Mouse (Mus musculus) forebrain, embryonic 13.5 days (tissue): ENCODE data around the gene H60b. TPM values are rescaled to one million over a fixed set of nuclear protein-coding genes. Genes with fewer than 3 reads are reported as not detected.

ENCODE experiments used
- ATAC-seq: fragments of 200-750 bp; cut with Nextera tagmentation; 2 replicates; pipeline ENCODE4 v1.8.0; 2017
- H3K27ac ChIP-seq: fragments of 300-500 bp; sonication (generic); 2 replicates; pipeline ENCODE4 v1.5.1; 2015; ENCODE audit warnings: inconsistent platforms, mild to moderate bottlenecking, moderate library complexity
- H3K27me3 ChIP-seq: fragments of 300-500 bp; sonication (generic); 2 replicates; pipeline ENCODE4 v1.6.1; 2015; ENCODE audit warnings: mild to moderate bottlenecking, inconsistent platforms
- H3K36me3 ChIP-seq: fragments of 300-500 bp; sonication (generic); 2 replicates; pipeline ENCODE4 v1.6.1; 2015; ENCODE audit warnings: mild to moderate bottlenecking, inconsistent platforms; ENCODE audit not compliant: poor library complexity, severe bottlenecking
- H3K4me1 ChIP-seq: fragments of 300-500 bp; sonication (generic); 2 replicates; pipeline ENCODE4 v1.6.1; 2015; ENCODE audit warnings: inconsistent platforms
- H3K4me2 ChIP-seq: fragments of 300-500 bp; sonication (generic); 2 replicates; pipeline ENCODE4 v1.6.1; 2015; ENCODE audit warnings: inconsistent platforms, mild to moderate bottlenecking, moderate library complexity
- H3K4me3 ChIP-seq: fragments of 300-500 bp; sonication (generic); 2 replicates; pipeline ENCODE4 v1.5.1; 2015; ENCODE audit warnings: mild to moderate bottlenecking, inconsistent platforms
- H3K9ac ChIP-seq: fragments of 300-500 bp; sonication (generic); 2 replicates; pipeline ENCODE4 v1.6.1; 2015; ENCODE audit warnings: mild to moderate bottlenecking, inconsistent platforms
- H3K9me3 ChIP-seq: fragments of 300-500 bp; sonication (generic); replicated peaks from 2 replicates; pipeline ENCODE4 v1.6.1; 2016; ENCODE audit warnings: inconsistent platforms
- WGBS: fragments of 180-500 bp; shearing (Covaris S2); methylation state at CpG from one replicate; pipeline ENCODE4 v1.1.7; 2015; 5-methylcytosine and 5-hydroxymethylcytosine counted together
- polyA plus RNA-seq: library from polyadenylated mRNA; unstranded; fragments of >200 nt; fragmentation: Nextera tagmentation; extraction: Ambion mirVana; gene quantifications from 2 replicates; pipeline ENCODE4 v1.2.1, GENCODE M21; 2015

Gene H60b
- polyA plus RNA-seq, 1 experiment from 2014 or later = 0.61 TPM

- Histone ChIP-seq H3K27ac (no peak overlapping the region), H3K9me3 (no peaks in the 10 kb centered on the region), H3K27me3 (no peaks in the 10 kb centered on the region), H3K4me2 (no peak overlapping the region), H3K4me3 (no peak overlapping the region), H3K4me1 (no peaks in the 10 kb centered on the region), H3K9ac (no peak overlapping the region), H3K36me3 (no peaks in the 10 kb centered on the region)
- ATAC-seq = no peak
- 82% methylated on average over 5 of the region's 5 CpGs for WGBS
These were observed 144.1 kb downstream of the H60b start for GRCm38 (mm10) chr10:22302344-22303057.

GRCm38 (mm10) chr10:22303736-22304135 is 145.3 kb downstream of the H60b start:
- ATAC-seq = no peak
- H3K4me2 ChIP-seq = no peak overlapping the region

GRCm38 (mm10) chr10:22305801-22306200 is 147.4 kb downstream of the H60b start:
- WGBS = 89% methylated on average over 4 of the region's 4 CpGs

More at GRCm38 (mm10) chr10:22303736-22304135, 145.3 kb downstream of the H60b start:
- WGBS = 94% methylated on average over 6 of the region's 6 CpGs
- H3K9ac ChIP-seq = no peak overlapping the region
- H3K27ac ChIP-seq = no peak overlapping the region
- no peak overlapping the region for H3K4me3 ChIP-seq
- H3K4me1 ChIP-seq = no peaks in the 10 kb centered on the region
- H3K27me3 ChIP-seq = no peaks in the 10 kb centered on the region
- H3K9me3 ChIP-seq = no peaks in the 10 kb centered on the region
- no peaks in the 10 kb centered on the region for H3K36me3 ChIP-seq

GRCm38 (mm10) chr10:22306452-22306851 is 148.1 kb downstream of the H60b start:
- H3K4me2 ChIP-seq = no peak overlapping the region
- WGBS = 67% methylated on average over 4 of the region's 4 CpGs
- H3K27me3 ChIP-seq = no peaks in the 10 kb centered on the region
- H3K4me3 ChIP-seq = no peak overlapping the region
- H3K9ac ChIP-seq = no peak overlapping the region
- H3K36me3 ChIP-seq = no peaks in the 10 kb centered on the region
- H3K27ac ChIP-seq = no peak overlapping the region
- ATAC-seq = no peak
- H3K4me1 ChIP-seq = no peaks in the 10 kb centered on the region
- H3K9me3 ChIP-seq = no peaks in the 10 kb centered on the region

More at GRCm38 (mm10) chr10:22305801-22306200, 147.4 kb downstream of the H60b start:
- ATAC-seq = no peak
- Histone ChIP-seq H3K36me3 (no peaks in the 10 kb centered on the region), H3K27ac (no peak overlapping the region), H3K4me1 (no peaks in the 10 kb centered on the region), H3K4me3 (no peak overlapping the region), H3K27me3 (no peaks in the 10 kb centered on the region), H3K9ac (no peak overlapping the region), H3K4me2 (no peak overlapping the region), H3K9me3 (no peaks in the 10 kb centered on the region)

- Histone ChIP-seq H3K9ac (no peak overlapping the region), H3K36me3 (no peaks in the 10 kb centered on the region), H3K4me2 (no peak overlapping the region), H3K4me1 (no peaks in the 10 kb centered on the region), H3K27ac (no peak overlapping the region), H3K27me3 (no peaks in the 10 kb centered on the region), H3K9me3 (no peaks in the 10 kb centered on the region), H3K4me3 (no peak overlapping the region)
- 82% methylated on average over 1 of the region's 1 CpGs for WGBS
- no peak for ATAC-seq
These were observed 149.8 kb downstream of the H60b start for GRCm38 (mm10) chr10:22308221-22308620.

GRCm38 (mm10) chr10:22322858-22323257 is 164.5 kb downstream of the H60b start:
- Histone ChIP-seq H3K27ac (no peak overlapping the region), H3K9ac (no peak overlapping the region), H3K9me3 (no peaks in the 10 kb centered on the region), H3K4me2 (no peak overlapping the region), H3K27me3 (no peaks in the 10 kb centered on the region), H3K36me3 (no peaks in the 10 kb centered on the region), H3K4me1 (no peaks in the 10 kb centered on the region), H3K4me3 (no peak overlapping the region)
- no peak for ATAC-seq
- whole genome bisulfite sequencing = 89% methylated on average over 2 of the region's 2 CpGs

Other genes starting within 250 kb of the H60b start
- gene 4930444G20Rik, start 90.5 kb upstream of the H60b start, polyA plus RNA-seq = not detected in 2 replicates
- gene E030030I06Rik, start 9.3 kb upstream of the H60b start, polyA plus RNA-seq = 8.9 and 10.3 TPM in 2 replicates
- gene Raet1e, start within 50 bp of the H60b start, polyA plus RNA-seq = 2.5 and 2.8 TPM in 2 replicates
- gene Raet1d, start 202.0 kb downstream of the H60b start, polyA plus RNA-seq = 7.3 and 11.0 TPM in 2 replicates